Mouse (Mus musculus) lung, adult 2 months (tissue): Measurements from ENCODE around the gene Asrgl1.

Experiments used
- CTCF ChIP-seq: fragments of 200-500 bp; IDR thresholded peaks from 2 replicates; pipeline ENCODE4 v1.5.1; 2011; ENCODE audit warnings: mild to moderate bottlenecking, low read length, control low read depth; ENCODE audit not compliant: insufficient read depth
- POLR2A ChIP-seq: fragments of 200-500 bp; IDR thresholded peaks from 2 replicates; pipeline ENCODE4 v1.6.1; 2011; ENCODE audit warnings: low read depth, mild to moderate bottlenecking, control low read depth, low read length, borderline replicate concordance; ENCODE audit errors: extremely low read depth

GRCm38 (mm10) chr19:9146214-9146613 is 10.8 kb upstream of the Asrgl1 start:
- TF ChIP-seq CTCF (no peak), POLR2A (no peak)
